Mouse (Mus musculus): Measurements from ENCODE around the gene Cfap45.

Gene Cfap45

DNA sequence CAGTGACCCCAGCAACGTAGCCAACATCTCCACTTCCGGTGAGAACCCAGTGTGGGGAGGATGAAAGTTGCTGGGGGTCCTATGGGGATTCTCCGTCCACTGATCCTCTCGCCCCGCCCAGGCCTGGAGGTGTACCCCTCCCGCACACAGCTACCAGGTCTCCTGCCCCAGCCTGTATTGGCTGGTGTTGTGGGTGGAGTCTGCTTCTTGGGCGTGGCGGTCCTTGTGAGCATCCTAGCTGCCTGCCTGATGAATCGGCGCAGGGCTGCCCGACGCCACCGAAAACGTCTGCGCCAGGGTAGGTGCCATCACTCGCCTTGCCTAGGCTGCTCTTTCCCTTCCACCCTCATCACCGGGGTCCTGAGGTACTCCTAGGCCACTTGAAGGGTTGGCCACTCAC is 24.6 kb upstream of the Cfap45 start:
- DNase-seq (ENCODE audit: low spot score), result no peak

GRCm38 (mm10) chr1:172497428-172497827 is 23.2 kb upstream of the Cfap45 start:
- no peak for DNase-seq (ENCODE audit: low spot score)

DNA sequence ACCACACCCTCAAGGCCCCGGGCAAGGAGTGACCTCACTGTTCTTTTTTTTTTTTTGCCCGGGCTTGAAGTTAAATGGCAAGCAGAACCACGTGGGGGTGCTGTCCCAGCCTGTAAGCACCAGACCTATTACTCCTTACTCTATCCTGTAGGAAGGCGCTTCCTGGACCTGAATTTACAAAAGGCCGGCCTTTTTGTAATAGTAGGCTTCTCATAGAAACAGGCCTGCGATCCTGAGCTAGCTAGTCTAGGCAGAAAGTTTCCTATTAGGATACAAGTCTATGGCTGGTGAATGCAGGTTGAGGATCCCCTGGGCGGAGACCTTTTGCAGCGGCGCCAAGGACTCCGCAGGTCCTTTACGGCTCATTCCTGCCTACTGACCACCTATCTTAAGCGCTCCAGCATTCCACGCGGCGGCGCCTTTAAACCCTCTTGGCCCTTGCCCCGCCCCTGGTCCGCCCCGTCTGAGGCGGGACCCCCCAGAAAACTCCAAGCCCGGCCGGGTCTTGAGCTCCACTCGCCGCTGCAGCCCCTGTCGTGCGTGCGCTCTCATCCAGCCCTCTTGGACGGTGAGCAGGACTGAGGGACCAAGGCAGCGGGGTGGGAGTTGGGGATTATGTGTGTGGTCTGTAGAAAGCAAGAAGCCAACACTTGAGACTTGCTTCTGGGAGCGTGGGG is 20.7 kb upstream of the Cfap45 start, which contains the start of gene Tagln2:
Tagln2 (plus strand) TSS at position 283 of the 677 bp plus-strand sequence.
- DNase-seq (ENCODE audit: low spot score), result peak; percentile 93

- DNase-seq (ENCODE audit: low spot score), result peak; percentile 84
Measured at GRCm38 (mm10) chr1:172500451-172501370, 19.9 kb upstream of the Cfap45 start.

- peak; percentile 81 for DNase-seq (ENCODE audit: low spot score)
Measured at GRCm38 (mm10) chr1:172501371-172502144, 19.0 kb upstream of the Cfap45 start.

GRCm38 (mm10) chr1:172502145-172503110 is 18.2 kb upstream of the Cfap45 start:
- peak; percentile 74 for DNase-seq (ENCODE audit: low spot score)

DNA sequence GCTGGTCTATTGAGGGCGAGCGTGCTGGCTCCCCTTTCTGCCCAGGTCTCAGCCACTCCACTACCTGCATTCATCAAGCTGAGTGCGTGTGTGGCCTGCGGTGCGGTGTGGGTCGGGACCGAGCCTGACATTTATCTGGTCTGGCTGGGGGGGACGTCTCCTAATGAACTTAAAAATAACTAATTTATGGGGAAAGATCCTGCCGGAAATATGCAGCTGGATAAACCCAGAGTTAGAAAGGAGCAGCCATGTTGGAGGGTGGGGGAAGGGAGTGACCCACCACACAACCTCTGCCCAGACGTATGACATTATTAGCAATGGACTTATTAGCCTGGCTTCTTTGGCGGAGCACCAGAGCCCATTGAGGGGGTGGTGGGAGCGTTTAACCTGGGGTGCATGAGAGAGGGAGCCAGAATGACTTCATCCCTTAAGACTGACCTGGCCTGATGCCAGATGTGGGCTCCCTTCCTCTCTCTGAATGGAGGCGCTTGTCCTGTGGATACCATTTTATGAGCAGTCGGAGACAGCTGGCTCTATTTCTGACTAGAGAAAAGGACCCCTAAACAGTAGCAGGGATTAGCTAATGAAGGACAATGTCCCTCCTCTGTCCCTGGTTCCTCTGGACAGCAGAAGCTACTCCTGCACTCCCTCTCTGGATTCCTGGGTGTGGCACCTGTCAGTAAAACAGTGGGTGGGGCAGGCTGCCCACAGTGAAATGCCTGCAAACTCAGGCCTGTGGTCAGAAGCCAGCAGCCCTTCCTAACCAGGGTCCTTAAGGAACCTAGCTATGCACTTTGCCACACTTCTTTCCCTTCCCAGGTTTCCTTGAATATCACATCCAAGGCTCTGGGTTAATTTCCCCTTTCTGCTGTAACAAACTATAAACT is 17.2 kb upstream of the Cfap45 start:
- no peak for DNase-seq (ENCODE audit: low spot score)

GRCm38 (mm10) chr1:172504756-172505155 is 15.8 kb upstream of the Cfap45 start:
- no peak for DNase-seq (ENCODE audit: low spot score)

- DNase-seq (ENCODE audit: low spot score), result no peak
Measured at GRCm38 (mm10) chr1:172507001-172507400, 13.6 kb upstream of the Cfap45 start.

- no peak for DNase-seq (ENCODE audit: low spot score)
Measured at GRCm38 (mm10) chr1:172507701-172508100, 12.9 kb upstream of the Cfap45 start.

DNA sequence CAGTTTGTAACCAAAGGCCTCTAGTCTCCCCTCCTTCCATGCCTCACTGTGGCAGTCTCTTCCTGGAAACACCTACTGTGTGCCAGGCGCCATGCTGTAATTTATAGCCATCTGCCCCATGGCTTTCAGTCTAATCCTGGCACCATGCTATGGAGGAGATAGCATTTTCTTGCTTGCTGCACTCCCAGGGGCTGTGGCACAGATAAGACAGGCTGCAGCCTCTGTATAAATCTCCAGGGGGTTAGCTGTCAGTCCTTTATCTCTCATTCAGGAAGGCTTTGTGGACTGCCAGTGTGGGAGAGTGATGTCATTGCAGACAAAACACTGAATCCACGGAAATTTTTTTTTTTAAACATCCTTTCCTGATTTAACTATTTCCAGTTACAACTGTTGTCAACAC is 12.4 kb upstream of the Cfap45 start:
- no peak for DNase-seq (ENCODE audit: low spot score)

DNA sequence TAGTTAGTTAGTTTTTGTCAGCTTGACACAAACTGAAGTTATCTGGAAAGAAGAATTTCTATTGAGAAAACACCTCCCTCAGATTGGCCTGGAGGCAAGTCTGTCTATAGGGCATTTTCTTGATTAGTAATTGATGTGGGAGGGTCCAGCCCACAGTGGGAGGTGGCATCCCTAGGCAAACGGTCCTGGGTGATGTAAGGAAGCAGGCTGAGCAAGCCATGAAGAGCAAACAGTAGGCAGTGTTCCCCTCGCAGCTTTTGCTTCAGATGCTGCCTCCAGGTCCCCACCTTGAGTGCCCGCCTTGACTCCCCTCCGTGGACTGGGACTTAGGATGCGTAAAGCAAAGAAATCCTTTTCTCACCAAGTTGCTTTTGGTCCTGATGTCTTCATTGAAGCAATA is 11.4 kb upstream of the Cfap45 start:
- no peak for DNase-seq (ENCODE audit: low spot score)

DNA sequence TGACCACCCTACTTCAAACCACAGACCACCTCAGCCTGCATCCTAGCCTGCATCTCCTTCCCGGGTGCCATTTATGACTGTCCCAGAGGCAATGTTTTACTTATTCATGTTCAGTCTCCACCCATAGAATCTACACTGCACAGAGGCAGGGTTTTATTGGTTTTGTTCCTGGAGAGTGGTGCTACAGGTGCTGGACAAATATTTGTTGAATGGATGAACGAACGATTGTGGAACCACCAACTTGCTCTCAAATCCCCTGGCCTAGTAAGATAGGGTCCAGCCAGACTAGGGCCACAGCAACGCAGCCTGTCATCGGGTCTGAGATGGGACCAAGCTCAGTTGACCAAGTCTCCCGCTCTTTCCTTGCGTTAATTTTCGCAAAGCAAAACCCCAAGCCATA is 10.6 kb upstream of the Cfap45 start:
- DNase-seq (ENCODE audit: low spot score), result no peak

GRCm38 (mm10) chr1:172510421-172510972 is 10.1 kb upstream of the Cfap45 start:
- peak; percentile 84 for DNase-seq (ENCODE audit: low spot score)

DNA sequence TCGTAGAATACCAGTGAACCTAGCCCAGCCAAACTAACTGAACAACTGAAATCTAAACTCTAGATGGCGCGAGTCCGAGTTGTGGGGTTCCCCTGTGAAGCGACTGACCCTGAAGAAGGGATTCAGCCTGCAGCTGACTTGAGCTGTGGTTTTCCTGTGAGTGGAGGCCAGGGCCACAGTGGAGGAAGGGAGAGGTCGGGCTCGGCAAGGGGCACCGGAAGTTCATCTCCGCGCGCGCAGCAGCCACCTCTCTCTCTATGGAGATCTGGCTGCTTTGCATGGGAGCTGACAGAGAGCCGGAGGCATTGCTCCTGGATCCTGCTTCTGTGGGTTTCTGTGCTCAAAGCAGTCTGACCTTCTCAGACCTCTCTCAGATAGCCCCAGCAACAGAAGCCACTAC is 7.6 kb upstream of the Cfap45 start:
- DNase-seq (ENCODE audit: low spot score), result peak; percentile 51

DNA sequence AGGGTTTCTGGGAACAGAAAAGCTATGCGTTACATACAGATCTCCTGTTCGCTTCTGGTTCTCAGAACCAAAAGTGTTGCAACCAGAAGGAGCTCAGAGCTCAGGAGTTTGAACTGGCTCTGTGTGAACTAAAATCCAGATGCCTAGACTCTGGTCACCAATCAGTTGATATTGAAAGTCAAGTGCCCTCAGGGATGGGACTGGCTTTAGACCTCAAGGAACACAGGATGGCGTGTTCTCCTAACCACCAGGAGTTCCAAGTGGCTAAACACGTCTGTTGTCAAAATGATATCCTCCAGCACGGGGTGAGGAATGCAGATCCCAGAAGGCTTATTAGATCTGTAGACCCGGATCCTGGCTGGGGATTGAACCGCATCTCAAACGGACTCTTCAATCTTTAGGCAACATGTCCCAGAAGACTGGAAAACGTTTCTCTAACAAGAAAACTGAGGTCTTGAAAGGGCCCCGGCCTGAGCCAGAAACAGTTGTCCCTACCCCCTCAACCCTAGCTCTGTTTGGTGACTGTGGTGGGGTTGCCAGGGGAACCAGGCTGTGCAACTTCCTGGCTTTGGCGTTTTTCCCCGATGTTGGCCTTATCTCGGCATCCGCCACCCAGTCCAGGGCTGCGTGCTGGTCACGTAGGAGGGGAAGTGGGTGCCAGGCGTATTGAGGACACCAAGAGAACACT is 6.9 kb upstream of the Cfap45 start:
- DNase-seq (ENCODE audit: low spot score), result peak; percentile 34

DNA sequence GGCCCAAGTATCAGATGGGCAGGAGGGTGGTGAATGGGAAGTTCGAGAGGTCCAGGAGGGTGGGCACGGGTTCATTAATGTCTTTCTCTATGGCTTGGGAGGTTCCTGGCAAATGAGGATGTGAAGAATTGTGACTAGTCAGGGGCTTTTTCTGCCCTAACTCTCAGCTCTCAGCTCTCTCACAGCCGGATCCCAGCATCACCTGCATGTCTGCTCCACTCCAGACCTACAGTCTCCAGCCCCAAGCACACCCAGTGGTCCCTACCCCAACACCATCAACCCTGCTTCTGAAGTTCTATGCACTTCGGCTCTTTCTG is 6.4 kb upstream of the Cfap45 start:
- no peak for DNase-seq (ENCODE audit: low spot score)

DNA sequence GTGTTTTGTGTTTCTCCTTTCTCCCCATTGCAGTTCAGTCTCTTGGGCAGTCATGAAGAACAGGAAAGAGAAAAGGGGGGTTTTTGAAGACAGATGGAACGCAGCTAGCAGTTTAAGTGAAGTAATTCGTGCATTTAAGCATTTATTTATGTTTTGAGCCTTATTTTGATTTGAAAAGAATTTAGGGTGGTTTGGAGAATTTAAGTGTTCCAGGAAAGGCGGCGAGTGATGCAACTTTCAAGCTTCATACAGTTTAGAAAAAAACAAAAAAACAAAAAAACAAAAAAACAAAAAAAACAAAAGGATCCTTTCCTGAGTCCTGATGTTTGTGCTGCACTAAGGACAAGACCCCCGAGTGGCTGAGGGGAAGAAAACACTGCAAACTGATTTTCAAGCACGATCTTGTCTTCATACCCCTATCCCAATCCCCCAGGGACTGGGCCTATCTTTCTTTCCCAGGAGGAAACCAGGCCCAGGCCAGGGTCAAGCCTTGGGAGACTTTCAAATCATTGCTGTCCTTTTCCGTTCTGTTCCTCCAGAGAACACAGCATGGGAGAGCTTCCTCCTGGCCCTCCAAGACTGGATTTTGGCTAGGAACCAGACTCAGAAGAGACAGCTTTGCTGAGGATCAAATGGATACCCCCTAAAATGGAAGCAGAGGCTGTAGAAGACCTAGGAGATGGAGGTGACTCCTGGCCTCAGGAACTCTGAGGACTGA is 5.9 kb upstream of the Cfap45 start:
- no peak for DNase-seq (ENCODE audit: low spot score)

DNA sequence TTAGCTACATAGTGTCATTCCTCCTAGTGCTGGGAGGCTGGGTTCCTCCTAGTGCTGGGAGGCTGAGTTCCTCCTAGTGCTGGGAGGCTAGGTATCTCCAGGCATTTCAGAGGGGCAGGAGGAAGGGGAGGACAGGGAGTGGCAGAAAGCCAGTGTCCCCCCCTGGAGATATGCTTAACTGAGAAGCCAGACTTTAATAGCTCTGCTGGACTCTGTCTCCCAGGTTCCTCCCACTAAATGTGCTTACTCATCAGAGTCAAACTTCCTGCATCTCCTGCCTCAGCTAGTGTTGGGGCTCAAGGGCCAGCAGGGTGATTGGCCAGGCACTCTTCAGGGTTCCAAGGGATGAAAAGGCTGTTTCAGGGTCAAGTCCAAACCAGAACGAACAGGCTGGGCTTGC is 5.2 kb upstream of the Cfap45 start:
- no peak for DNase-seq (ENCODE audit: low spot score)
